ENCODE assay signal across 9 mouse cellular contexts in genomic region chr2:105238775-105239174, GRCm38 (mm10). TPM values are rescaled to one million over a fixed set of nuclear protein-coding genes. Genes with fewer than 3 reads are reported as not detected.
DNase-seq lines count a peak whose midpoint lies in the region; ATAC-seq and TF ChIP-seq lines count a peak whose summit lies in the region.
"Had no signal": no experiment of that assay in that cellular context is flagged by ENCODE, and none has a peak within 500 bp of the region (broad histone marks: within the 10 kb centered on the region; RNA-seq: fewer than 3 reads in every experiment).

No protein-coding gene starts in this region.

- H3K9ac ChIP-seq in embryonic facial prominence, embryonic 14.5 days (ENCODE audit: low read depth, low read length), result no peak overlapping the region
- no peak overlapping the region for H3K9ac ChIP-seq in intestine, postnatal 0 days (ENCODE audit: low read depth, low read length)
- H3K9ac ChIP-seq in liver, embryonic 14.5 days (replicated peaks), result no peak overlapping the region
- H3K9ac ChIP-seq: lung, embryonic 15.5 days had no signal

- ATAC-seq in embryonic facial prominence, embryonic 14.5 days (ENCODE audit: low read depth), result no peak
- no peak for ATAC-seq in intestine, postnatal 0 days
- ATAC-seq in liver, embryonic 14.5 days (ENCODE audit: insufficient read depth), result no peak

- no peak for TF ChIP-seq EP300 in liver, embryonic 14.5 days (IDR thresholded peaks at IDR 0.05; ENCODE audit: low read depth)

- H3K27me3 ChIP-seq in embryonic facial prominence, embryonic 14.5 days (replicated peaks; ENCODE audit: control insufficient read depth, insufficient read depth, low read length), result no peaks in the 10 kb centered on the region
- H3K27me3 ChIP-seq in intestine, postnatal 0 days (replicated peaks; ENCODE audit: control insufficient read depth, insufficient read depth, low read length), result no peaks in the 10 kb centered on the region
- no peaks in the 10 kb centered on the region for H3K27me3 ChIP-seq in liver, embryonic 14.5 days (ENCODE audit: control insufficient read depth, insufficient read depth, low read length)
- H3K27me3 ChIP-seq: lung, embryonic 15.5 days had no signal

- no peaks in the 10 kb centered on the region for H3K9me3 ChIP-seq in embryonic facial prominence, embryonic 14.5 days (ENCODE audit: control insufficient read depth, low read length)
- no peaks in the 10 kb centered on the region for H3K9me3 ChIP-seq in intestine, postnatal 0 days (ENCODE audit: control insufficient read depth)
- H3K9me3 ChIP-seq in liver, embryonic 14.5 days (ENCODE audit: control insufficient read depth, low read length), result no peaks in the 10 kb centered on the region
- H3K9me3 ChIP-seq: lung, embryonic 15.5 days had no signal

- no peak overlapping the region for H3K4me3 ChIP-seq in embryonic facial prominence, embryonic 14.5 days (ENCODE audit: low read depth, low read length)
- H3K4me3 ChIP-seq in intestine, postnatal 0 days (ENCODE audit: low read depth, low read length), result no peak overlapping the region
- no peak overlapping the region for H3K4me3 ChIP-seq in liver, embryonic 14.5 days (ENCODE audit: insufficient read depth in 1 of 2, low read depth in 2 of 2, low read length in 2 of 2)
- H3K4me3 ChIP-seq: lung, embryonic 15.5 days had no signal

- peak; percentile 80 for TF ChIP-seq CTCF in intestine, postnatal 0 days (IDR thresholded peaks at IDR 0.05; ENCODE audit: low read depth)
- TF ChIP-seq CTCF in liver, embryonic 14.5 days (IDR thresholded peaks at IDR 0.05; ENCODE audit: low read depth), result peak; percentile 55

- no peak overlapping the region for H3K4me2 ChIP-seq in embryonic facial prominence, embryonic 14.5 days (ENCODE audit: low read depth, low read length)
- H3K4me2 ChIP-seq in intestine, postnatal 0 days (replicated peaks; ENCODE audit: low read depth), result no peak overlapping the region
- H3K4me2 ChIP-seq in liver, embryonic 14.5 days (ENCODE audit: low read depth), result no peak overlapping the region
- H3K4me2 ChIP-seq: lung, embryonic 15.5 days had no signal

- no peak overlapping the region for H3K27ac ChIP-seq in embryonic facial prominence, embryonic 14.5 days (replicated peaks; ENCODE audit: low read depth, low read length)
- no peak overlapping the region for H3K27ac ChIP-seq in intestine, postnatal 0 days (ENCODE audit: low read depth, low read length)
- no peak overlapping the region for H3K27ac ChIP-seq in liver, embryonic 14.5 days
- H3K27ac ChIP-seq: lung, embryonic 15.5 days had no signal

- WGBS in embryonic facial prominence, embryonic 14.5 days, result 25% methylated on average over 3 of the region's 3 CpGs
- 14% methylated on average over 3 of the region's 3 CpGs for WGBS in intestine, postnatal 0 days
- 16% methylated on average over 3 of the region's 3 CpGs for WGBS in liver, embryonic 14.5 days (ENCODE audit: insufficient replicate concordance)

- H3K4me1 ChIP-seq in embryonic facial prominence, embryonic 14.5 days (ENCODE audit: control insufficient read depth, insufficient read depth, low read length), result no peaks in the 10 kb centered on the region
- H3K4me1 ChIP-seq in intestine, postnatal 0 days (replicated peaks; ENCODE audit: control insufficient read depth, insufficient read depth, low read length), result no peaks in the 10 kb centered on the region
- no peaks in the 10 kb centered on the region; a peak in 2 of 4 replicates for H3K4me1 ChIP-seq in liver, embryonic 14.5 days (replicated peaks; ENCODE audit: control insufficient read depth in 2 of 2, insufficient read depth in 2 of 2, low read length in 1 of 2)
- H3K4me1 ChIP-seq: lung, embryonic 15.5 days had no signal

- DNase-seq in embryo, embryonic 10 days (ENCODE audit: low spot score), result peak; percentile 76
- no peak for DNase-seq in embryo, embryonic 9.5 days (ENCODE audit: extremely low spot score)
- DNase-seq in ES-CJ7 (ENCODE audit: low read depth, low spot score), result peak; percentile 71
- DNase-seq in embryonic facial prominence, embryonic 14.5 days (ENCODE audit: low spot score), result peak; percentile 54
- DNase-seq in liver, embryonic 14.5 days (ENCODE audit: low read depth in 3 of 3, low spot score in 3 of 3), result no peak
- peak; percentile 19 for DNase-seq in right cerebral cortex, postnatal 25 days
- no peak for DNase-seq in spleen, adult 12 weeks (ENCODE audit: low spot score)

- H3K36me3 ChIP-seq in embryonic facial prominence, embryonic 14.5 days (ENCODE audit: control insufficient read depth, insufficient read depth, low read length), result no peaks in the 10 kb centered on the region
- no peaks in the 10 kb centered on the region for H3K36me3 ChIP-seq in intestine, postnatal 0 days (ENCODE audit: control insufficient read depth, insufficient read depth)
- H3K36me3 ChIP-seq in liver, embryonic 14.5 days (replicated peaks; ENCODE audit: control insufficient read depth, insufficient read depth, low read depth), result no peaks in the 10 kb centered on the region
- H3K36me3 ChIP-seq: lung, embryonic 15.5 days had no signal

RNA-seq across cellular contexts. Expression of gene Them7, which starts 14.7 kb away (rescaled TPM):
- 0.21 and 0.35 TPM in 2 replicates for polyA plus RNA-seq in embryonic facial prominence, embryonic 14.5 days (2014; fragmentation: Nextera tagmentation; extraction: Ambion mirVana)
- 0.26 and 0.55 TPM in 2 replicates for polyA plus RNA-seq in intestine, postnatal 0 days (2015; fragmentation: Nextera tagmentation; extraction: Ambion mirVana)
- polyA plus RNA-seq in liver, embryonic 14.5 days (2012; rRNA removed), result 0.67 and 1.1 TPM in 2 replicates
- 1.5 and 1.8 TPM in 2 replicates for polyA plus RNA-seq in liver, embryonic 14.5 days (2014; fragmentation: Nextera tagmentation; extraction: Ambion mirVana)

Comparison
In these comparisons a context has a peak if more than half of its experiments do, and no peak if none do; other contexts are left out.
1. DNase-seq: peak in embryo, embryonic 10 days (single experiment), ES-CJ7 (single experiment), embryonic facial prominence, embryonic 14.5 days (single experiment) and right cerebral cortex, postnatal 25 days (single experiment); none in embryo, embryonic 9.5 days (single experiment), liver, embryonic 14.5 days (0 of 3) and spleen, adult 12 weeks (single experiment).